Mouse (Mus musculus): ENCODE results near the gene Faap20. TPM values are rescaled to one million over a fixed set of nuclear protein-coding genes. Genes with fewer than 3 reads are reported as not detected.

Faap20 gene
- polyA plus RNA-seq, 1 experiment from 2014 or later, result 110 TPM

- ATAC-seq (ENCODE audit: low FRiP score) (no peak), DNase-seq (ENCODE audit: low spot score, missing footprints) (no peak)
- Histone ChIP-seq H3K27me3 (ENCODE audit: control insufficient read depth, insufficient read depth, low read length) (no peaks in the 10 kb centered on the region), H3K4me2 (no peak overlapping the region), H3K9me3 (ENCODE audit: control insufficient read depth, low read length) (no peaks in the 10 kb centered on the region), H3K9ac (ENCODE audit: low read length) (no peak overlapping the region), H3K4me3 (ENCODE audit: low read depth, low read length) (no peak overlapping the region), H3K36me3 (ENCODE audit: control insufficient read depth, insufficient read depth, low read length) (no peaks in the 10 kb centered on the region), H3K4me1 (ENCODE audit: control insufficient read depth, insufficient read depth, low read length) (no peaks in the 10 kb centered on the region), H3K27ac (ENCODE audit: low read depth, low read length) (no peak overlapping the region)
- WGBS, result 91% methylated on average over 4 of the region's 4 CpGs
Measured at GRCm38 (mm10) chr4:155298826-155299225, 49.2 kb downstream of the Faap20 start.

- Histone ChIP-seq H3K36me3 (ENCODE audit: control insufficient read depth, insufficient read depth, low read length) (no peaks in the 10 kb centered on the region), H3K27me3 (ENCODE audit: control insufficient read depth, insufficient read depth, low read length) (no peaks in the 10 kb centered on the region), H3K27ac (ENCODE audit: low read depth, low read length) (no peak overlapping the region), H3K9me3 (ENCODE audit: control insufficient read depth, low read length) (no peaks in the 10 kb centered on the region), H3K4me3 (ENCODE audit: low read depth, low read length) (no peak overlapping the region), H3K9ac (ENCODE audit: low read length) (no peak overlapping the region), H3K4me1 (ENCODE audit: control insufficient read depth, insufficient read depth, low read length) (no peaks in the 10 kb centered on the region), H3K4me2 (no peak overlapping the region)
- DNase-seq (ENCODE audit: low spot score, missing footprints) (peak; percentile 33), ATAC-seq (ENCODE audit: low FRiP score) (no peak)
- whole genome bisulfite sequencing, result 79% methylated on average over 21 of the region's 21 CpGs
Measured at GRCm38 (mm10) chr4:155300421-155301097, 51.0 kb downstream of the Faap20 start.

GRCm38 (mm10) chr4:155301098-155301447, 51.5 kb downstream of the Faap20 start:
- no peaks in the 10 kb centered on the region for H3K4me1 ChIP-seq (ENCODE audit: control insufficient read depth, insufficient read depth, low read length)
- H3K4me2 ChIP-seq, result no peak overlapping the region
- 89% methylated on average over 7 of the region's 7 CpGs for WGBS
- H3K36me3 ChIP-seq (ENCODE audit: control insufficient read depth, insufficient read depth, low read length), result no peaks in the 10 kb centered on the region
- H3K4me3 ChIP-seq (ENCODE audit: low read depth, low read length), result no peak overlapping the region
- ATAC-seq (ENCODE audit: low FRiP score), result no peak
- H3K9ac ChIP-seq (ENCODE audit: low read length), result no peak overlapping the region
- H3K27ac ChIP-seq (ENCODE audit: low read depth, low read length), result no peak overlapping the region
- H3K9me3 ChIP-seq (ENCODE audit: control insufficient read depth, low read length), result no peaks in the 10 kb centered on the region
- no peaks in the 10 kb centered on the region for H3K27me3 ChIP-seq (ENCODE audit: control insufficient read depth, insufficient read depth, low read length)
- peak; percentile 80 for DNase-seq (ENCODE audit: low spot score, missing footprints)

- H3K27me3 ChIP-seq (ENCODE audit: control insufficient read depth, insufficient read depth, low read length), result no peaks in the 10 kb centered on the region
- no peaks in the 10 kb centered on the region; the same call in 1 of the 2 replicates for H3K4me1 ChIP-seq (ENCODE audit: control insufficient read depth, insufficient read depth, low read length)
- DNase-seq (ENCODE audit: low spot score, missing footprints) (no peak), ATAC-seq (ENCODE audit: low FRiP score) (no peak)
- no peaks in the 10 kb centered on the region for H3K36me3 ChIP-seq (ENCODE audit: control insufficient read depth, insufficient read depth, low read length)
- H3K9me3 ChIP-seq (ENCODE audit: control insufficient read depth, low read length), result no peaks in the 10 kb centered on the region
- no peak overlapping the region for H3K27ac ChIP-seq (ENCODE audit: low read depth, low read length)
- 74% methylated on average over 4 of the region's 4 CpGs for WGBS
- no peak overlapping the region for H3K4me2 ChIP-seq
- H3K4me3 ChIP-seq (ENCODE audit: low read depth, low read length), result no peak overlapping the region
- no peak overlapping the region for H3K9ac ChIP-seq (ENCODE audit: low read length)
Measured at GRCm38 (mm10) chr4:155301965-155302364, 52.4 kb downstream of the Faap20 start.

- no peaks in the 10 kb centered on the region for H3K36me3 ChIP-seq (ENCODE audit: control insufficient read depth, insufficient read depth, low read length)
- no peak overlapping the region for H3K4me3 ChIP-seq (ENCODE audit: low read depth, low read length)
- no peak overlapping the region for H3K9ac ChIP-seq (ENCODE audit: low read length)
- no peaks in the 10 kb centered on the region for H3K9me3 ChIP-seq (ENCODE audit: control insufficient read depth, low read length)
- H3K4me2 ChIP-seq, result no peak overlapping the region
- 90% methylated on average over 7 of the region's 7 CpGs for WGBS
- H3K27me3 ChIP-seq (ENCODE audit: control insufficient read depth, insufficient read depth, low read length), result peaks cover 3% of the 10 kb centered on the region; the same call in 1 of the 2 replicates
- ATAC-seq (ENCODE audit: low FRiP score) (no peak), DNase-seq (ENCODE audit: low spot score, missing footprints) (peak; percentile 19)
- H3K4me1 ChIP-seq (ENCODE audit: control insufficient read depth, insufficient read depth, low read length), result peaks cover 3% of the 10 kb centered on the region; the same call in 1 of the 2 replicates
- H3K27ac ChIP-seq (ENCODE audit: low read depth, low read length), result no peak overlapping the region
Measured at GRCm38 (mm10) chr4:155304508-155305096, 55.0 kb downstream of the Faap20 start.

- H3K4me1 ChIP-seq (ENCODE audit: control insufficient read depth, insufficient read depth, low read length), result peaks cover 3% of the 10 kb centered on the region; the same call in 1 of the 2 replicates
- H3K9me3 ChIP-seq (ENCODE audit: control insufficient read depth, low read length), result no peaks in the 10 kb centered on the region
- WGBS, result 56% methylated on average over 8 of the region's 8 CpGs
- DNase-seq (ENCODE audit: low spot score, missing footprints), result no peak
- H3K27ac ChIP-seq (ENCODE audit: low read depth, low read length), result no peak overlapping the region
- H3K36me3 ChIP-seq (ENCODE audit: control insufficient read depth, insufficient read depth, low read length), result no peaks in the 10 kb centered on the region
- no peak for ATAC-seq (ENCODE audit: low FRiP score)
- no peak overlapping the region for H3K4me3 ChIP-seq (ENCODE audit: low read depth, low read length)
- H3K27me3 ChIP-seq (ENCODE audit: control insufficient read depth, insufficient read depth, low read length), result peaks cover 3% of the 10 kb centered on the region; the same call in 1 of the 2 replicates
- no peak overlapping the region; the same call in 1 of the 2 replicates for H3K9ac ChIP-seq (ENCODE audit: low read length)
- H3K4me2 ChIP-seq, result no peak overlapping the region
Measured at GRCm38 (mm10) chr4:155305531-155306031, 56.0 kb downstream of the Faap20 start.

Other genes starting within 250 kb of the Faap20 start
- 0.81 and 0.85 TPM in 2 replicates for gene Plch2, start 193.0 kb upstream of the Faap20 start, polyA plus RNA-seq (2014; fragmentation: Nextera tagmentation; extraction: Ambion mirVana)
- gene Pex10, start 182.8 kb upstream of the Faap20 start, polyA plus RNA-seq (2014; fragmentation: Nextera tagmentation; extraction: Ambion mirVana), result 8.2 and 9.7 TPM in 2 replicates
- gene Rer1, start 163.4 kb upstream of the Faap20 start, polyA plus RNA-seq (2014; fragmentation: Nextera tagmentation; extraction: Ambion mirVana), result 152 and 162 TPM in 2 replicates
- gene Morn1, start 163.2 kb upstream of the Faap20 start, polyA plus RNA-seq (2014; fragmentation: Nextera tagmentation; extraction: Ambion mirVana), result 4.1 and 5.1 TPM in 2 replicates
- 12.7 and 13.6 TPM in 2 replicates for gene Ski, start 27.2 kb upstream of the Faap20 start, polyA plus RNA-seq (2014; fragmentation: Nextera tagmentation; extraction: Ambion mirVana)
- gene Prkcz, start 111.6 kb downstream of the Faap20 start, polyA plus RNA-seq (2014; fragmentation: Nextera tagmentation; extraction: Ambion mirVana), result 17.6 and 18.3 TPM in 2 replicates
- gene Gabrd, start 148.3 kb downstream of the Faap20 start, polyA plus RNA-seq (2014; fragmentation: Nextera tagmentation; extraction: Ambion mirVana), result not detected in 2 replicates
- 6.3 and 6.5 TPM in 2 replicates for gene Cfap74, start 159.4 kb downstream of the Faap20 start, polyA plus RNA-seq (2014; fragmentation: Nextera tagmentation; extraction: Ambion mirVana)
- not detected in 2 replicates for gene Tmem52, start 219.3 kb downstream of the Faap20 start, polyA plus RNA-seq (2014; fragmentation: Nextera tagmentation; extraction: Ambion mirVana)
- gene Gnb1, start 241.6 kb downstream of the Faap20 start, polyA plus RNA-seq (2014; fragmentation: Nextera tagmentation; extraction: Ambion mirVana), result 771 and 811 TPM in 2 replicates

Measured in midbrain, embryonic 11.5 days (tissue).